Mouse (Mus musculus): ENCODE results near the gene Cbln1.

Cbln1 gene

DNA sequence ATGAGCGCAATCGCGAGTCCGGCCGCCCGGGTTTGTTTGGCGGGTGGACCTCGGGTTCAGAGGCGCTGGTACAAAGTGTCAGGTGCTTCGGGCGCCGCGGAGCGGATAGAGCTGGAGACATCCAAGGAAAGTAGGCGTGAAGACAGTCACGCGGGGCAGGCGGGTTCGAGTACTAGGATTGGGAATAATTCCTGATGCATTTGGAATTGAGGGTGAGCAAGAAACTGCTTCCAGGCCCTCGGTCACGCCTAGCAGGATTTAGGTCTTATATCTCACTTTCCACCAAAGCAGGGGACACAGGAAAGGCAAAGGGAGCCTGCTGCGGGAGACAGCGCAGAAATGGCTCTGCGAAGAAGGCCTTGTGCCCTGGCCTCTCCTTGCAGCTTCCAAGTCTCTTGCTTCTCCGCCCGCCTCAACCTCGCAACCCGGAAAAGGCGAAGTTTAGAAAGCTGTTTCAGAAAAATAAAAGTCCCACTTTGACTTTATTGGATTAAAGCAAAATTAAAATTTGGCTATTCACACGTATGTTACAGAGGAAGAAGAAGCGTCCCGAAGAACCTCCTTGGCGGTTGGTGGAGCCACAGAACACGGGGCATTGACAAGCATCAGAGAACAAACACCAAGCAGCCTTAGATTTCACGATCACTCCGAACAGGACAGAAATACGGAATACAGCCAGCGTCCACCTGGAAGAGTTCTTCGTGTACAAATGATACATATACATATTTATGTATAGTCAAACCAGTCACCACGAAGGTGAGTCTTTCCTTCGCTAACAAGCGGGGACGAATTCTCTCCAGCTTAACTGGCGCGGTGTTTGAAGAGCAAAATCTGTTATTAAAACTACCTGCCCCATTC, 3.2 kb downstream of the Cbln1 start:
- peak; percentile 8 for DNase-seq

DNA sequence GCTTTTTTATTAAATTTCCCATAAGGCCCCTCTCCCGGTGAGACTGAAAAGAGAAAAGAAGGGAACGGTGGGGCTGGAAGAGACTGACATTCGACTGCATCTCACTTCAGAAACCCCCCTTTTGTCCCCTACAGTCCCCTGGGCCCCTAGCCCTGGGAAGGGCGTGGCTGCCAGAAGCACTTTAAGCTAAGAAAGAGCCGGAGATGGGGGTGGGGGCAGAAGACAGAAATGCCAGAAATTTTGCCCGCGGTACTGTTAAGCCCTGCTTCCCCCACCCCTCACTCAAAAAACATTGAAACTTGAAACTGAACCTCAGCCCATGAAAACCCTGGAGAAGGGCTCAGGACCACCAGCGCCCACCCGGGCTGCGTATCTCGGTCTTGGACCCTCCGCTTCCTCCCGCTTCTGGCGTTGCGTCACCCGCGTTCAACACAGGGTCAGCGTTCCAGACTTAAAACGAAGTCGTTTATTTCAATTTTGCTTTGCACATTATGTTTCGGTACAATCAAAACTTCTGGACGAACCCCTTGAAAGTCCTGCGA, 3.9 kb downstream of the Cbln1 start:
- DNase-seq, result no peak

DNA sequence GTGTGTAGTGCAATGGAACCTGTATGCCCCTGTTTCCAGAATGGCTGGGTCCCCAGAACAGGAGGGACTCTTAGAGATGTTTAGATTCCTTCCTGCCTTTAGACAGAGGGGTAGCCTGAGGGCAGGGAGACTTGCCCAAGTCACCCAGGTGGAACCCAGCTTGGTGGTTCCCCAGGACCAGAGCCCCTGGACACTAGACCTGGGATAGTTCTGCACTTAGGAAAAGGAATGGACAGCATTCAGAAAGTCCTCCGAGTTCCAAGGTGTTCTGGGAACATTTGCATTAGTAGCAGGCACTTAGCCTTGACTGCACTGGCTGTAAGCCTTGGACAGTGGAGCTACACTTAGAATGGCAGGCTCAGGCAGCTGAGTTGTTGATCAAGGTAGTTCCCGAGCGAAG, 4.5 kb downstream of the Cbln1 start:
- no peak for DNase-seq

DNA sequence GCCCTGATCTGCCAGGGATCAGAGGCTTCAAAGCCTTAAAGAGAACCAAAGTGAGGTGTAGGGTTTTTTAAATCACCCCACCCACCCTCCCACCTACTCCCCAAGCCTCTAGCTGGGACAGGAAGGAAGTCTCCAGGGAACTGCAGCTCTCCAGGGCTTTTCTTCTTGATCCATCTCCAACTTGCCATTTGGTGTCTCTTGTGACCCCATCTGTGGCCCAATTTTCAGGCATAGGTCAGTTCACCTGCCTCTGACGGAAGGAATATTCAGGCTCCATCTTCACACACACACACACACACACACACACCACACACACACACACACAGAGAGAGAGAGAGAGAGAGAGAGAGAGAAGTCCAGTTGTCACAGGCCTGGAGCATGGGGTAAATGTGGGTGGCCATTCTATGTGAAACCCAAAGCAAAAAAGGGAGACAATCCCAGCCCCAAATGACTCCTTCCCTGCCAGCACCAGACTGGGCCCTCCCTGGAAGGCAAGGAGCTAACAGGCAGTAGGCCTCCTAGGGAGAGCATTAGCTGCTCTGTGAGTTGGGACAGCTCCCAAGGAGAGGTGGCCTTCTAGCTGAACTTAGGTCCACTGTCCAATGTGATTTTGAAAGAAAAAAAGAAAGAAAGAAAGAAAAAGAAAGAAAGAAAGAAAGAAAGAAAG, 5.3 kb downstream of the Cbln1 start:
- DNase-seq, result no peak

DNA sequence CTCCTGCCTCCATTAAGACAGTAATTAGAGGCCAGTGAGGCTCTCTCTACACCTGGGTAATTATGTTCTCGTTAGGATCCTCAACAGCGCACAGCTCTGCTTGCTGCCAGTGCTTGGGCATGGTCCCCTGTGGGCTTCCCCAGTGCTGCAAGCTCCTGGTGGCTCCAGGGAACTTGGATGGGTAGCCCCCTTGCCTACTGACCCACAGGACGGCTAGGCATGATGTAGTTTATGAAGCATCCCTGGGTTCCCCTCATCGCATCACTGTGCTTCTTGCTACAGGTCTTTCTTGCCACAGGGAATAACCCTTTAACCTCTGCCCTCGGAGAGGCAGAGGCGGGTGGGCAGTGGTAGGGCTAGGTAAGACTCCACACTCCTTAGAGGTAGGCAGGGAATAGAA, 6.1 kb downstream of the Cbln1 start:
- DNase-seq, result no peak

DNA sequence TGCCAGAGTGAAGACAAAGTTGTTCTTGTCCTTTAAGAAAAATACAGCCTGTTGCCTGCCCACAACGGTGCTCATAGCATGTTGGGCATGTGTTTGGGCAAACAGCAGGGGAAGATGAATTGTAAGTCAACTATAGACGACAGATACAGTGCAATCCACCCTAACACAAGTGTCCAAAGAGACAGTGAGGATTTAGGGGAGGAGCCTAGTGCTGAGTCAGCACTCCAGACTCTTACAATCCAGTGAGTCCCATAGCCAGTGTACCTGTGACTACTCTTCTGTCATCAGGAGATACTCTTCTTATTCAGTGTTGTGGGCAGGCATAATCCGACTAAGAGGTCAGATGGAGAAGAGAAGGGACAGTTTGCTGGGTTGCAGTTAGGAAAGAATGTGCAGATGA, 8.0 kb downstream of the Cbln1 start:
- DNase-seq, result no peak

DNA sequence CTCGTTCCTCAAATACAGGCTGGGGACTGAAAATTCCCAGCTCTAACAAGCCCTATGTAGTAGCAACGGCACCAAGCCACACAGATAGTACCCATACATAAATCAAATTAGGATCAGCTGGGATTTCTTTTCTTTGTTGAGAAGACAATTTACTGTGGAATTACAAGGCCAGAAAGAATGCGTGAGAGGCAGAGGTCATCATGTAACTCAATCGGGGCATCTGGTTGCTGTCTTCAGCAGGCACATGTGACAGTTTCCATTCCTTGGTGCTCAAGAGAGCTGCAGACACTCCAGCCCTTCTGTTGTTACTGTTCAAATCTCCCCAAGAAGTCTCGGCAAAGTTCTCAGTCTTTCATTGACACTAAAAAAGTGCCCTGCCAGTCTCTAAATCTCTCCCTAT, 10.6 kb downstream of the Cbln1 start:
- DNase-seq, result no peak

DNA sequence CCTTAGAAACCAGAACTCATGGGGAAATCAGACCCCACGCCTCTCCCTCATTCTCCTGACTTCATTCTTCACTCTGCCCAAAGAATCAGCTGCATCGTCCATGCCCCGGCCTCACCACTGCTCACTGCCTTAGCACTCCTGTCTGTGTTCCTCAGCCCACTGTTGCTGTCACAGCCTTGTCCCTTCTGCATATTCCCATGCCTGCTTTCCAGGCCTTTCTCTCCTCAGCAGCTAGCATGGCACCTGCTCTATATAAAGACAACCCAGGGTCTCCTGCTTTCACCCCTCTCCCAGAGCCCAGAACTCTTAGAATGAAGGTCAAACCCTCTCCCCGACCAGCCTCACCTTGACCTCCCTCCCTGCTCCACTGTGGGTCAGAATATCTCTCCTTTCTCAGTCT, 15.5 kb downstream of the Cbln1 start:
- no peak for DNase-seq

DNA sequence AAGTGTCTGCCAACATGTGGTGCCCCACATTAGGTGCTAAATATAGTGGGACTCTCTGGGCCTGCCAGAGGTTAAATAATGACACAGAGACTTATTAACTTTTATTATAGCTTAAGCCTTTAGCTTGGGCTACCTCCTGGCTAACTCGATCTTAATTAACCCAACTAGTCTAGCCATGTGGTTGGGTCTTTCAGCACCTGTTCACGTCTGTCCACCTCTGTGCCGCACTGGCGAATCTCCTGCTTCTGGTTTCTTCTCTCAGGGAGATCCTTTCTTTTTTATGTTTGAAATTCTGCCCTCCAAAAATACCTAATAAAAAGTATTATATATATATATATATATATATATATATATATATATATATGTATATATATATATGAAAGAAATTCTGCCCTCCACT, 19.6 kb downstream of the Cbln1 start:
- DNase-seq, result no peak

DNA sequence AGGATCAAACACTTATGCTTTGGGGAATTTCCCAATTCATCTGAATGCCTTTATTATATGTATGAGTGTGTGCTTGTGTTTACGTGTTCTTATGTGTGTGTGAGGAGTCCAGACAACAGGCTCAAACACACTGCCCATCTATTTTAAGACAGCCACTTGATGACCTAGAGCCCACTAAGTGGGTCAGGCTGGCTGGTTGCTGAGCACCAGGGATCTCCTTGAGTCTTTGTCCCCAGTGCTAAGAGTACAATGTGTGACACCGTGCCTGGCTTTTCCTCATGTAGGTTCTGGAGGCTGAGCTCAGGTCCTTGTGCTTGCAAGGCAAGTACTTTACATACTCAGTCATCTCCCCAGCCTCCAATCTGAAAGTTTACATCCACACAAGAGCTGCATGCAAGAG, 20.7 kb downstream of the Cbln1 start:
- DNase-seq, result no peak

DNA sequence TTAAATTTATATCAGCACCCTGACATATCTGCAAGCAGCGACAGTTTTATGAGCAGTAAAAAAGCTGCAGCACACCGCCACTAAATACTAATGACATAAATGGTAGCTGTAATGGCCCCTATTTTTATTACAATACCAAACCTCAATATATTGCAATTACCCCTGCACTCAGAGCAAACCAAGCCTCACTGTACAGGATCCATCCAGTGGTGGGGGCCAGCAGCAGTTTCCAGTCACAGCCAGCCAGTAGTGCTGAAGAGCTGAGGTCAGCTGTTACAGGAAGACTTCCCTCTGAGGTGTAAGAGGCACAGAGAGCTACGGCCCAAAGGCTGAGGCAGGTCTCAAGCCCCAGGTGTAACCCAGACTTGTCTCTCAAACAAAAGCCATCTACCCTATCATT, 37.8 kb downstream of the Cbln1 start:
- no peak for DNase-seq

DNA sequence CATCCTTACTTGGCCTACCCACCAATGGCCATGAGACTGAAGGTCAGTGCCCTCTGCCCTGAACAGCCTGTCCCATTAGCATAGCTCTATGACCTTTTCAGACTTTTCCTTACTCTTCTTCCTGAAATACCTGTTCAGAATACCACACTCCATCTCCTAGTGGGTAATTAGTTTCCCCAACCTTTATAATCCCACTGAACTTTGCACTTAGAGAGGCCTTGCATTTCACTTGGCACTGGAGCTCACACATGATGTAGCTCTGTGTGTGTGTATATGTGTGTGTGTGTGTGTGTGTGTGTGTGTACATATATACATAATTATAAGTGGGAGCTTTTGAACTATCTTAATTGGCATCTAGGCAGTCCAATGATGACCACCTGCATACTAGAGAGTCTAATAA, 45.2 kb downstream of the Cbln1 start:
- no peak for DNase-seq

DNA sequence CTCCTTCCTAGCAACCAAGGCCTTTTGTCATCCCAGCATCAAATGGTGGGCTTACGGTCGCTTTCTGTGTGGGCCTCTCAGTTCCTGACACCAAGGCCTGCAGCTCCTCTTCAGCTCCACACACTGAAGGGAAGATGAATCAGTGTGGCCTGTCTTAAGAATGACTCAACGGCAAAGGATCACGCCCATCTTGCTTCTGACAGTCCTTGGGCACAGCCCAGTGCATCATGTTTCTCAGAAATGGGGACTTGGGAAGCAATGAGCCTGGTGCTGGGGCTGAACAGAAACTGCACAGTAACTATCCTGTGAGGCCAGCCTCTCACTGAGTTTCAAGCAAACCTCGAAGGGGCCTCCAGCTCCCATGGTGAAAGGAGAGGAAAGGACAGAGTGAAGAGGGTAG, 47.7 kb downstream of the Cbln1 start:
- DNase-seq, result no peak

DNA sequence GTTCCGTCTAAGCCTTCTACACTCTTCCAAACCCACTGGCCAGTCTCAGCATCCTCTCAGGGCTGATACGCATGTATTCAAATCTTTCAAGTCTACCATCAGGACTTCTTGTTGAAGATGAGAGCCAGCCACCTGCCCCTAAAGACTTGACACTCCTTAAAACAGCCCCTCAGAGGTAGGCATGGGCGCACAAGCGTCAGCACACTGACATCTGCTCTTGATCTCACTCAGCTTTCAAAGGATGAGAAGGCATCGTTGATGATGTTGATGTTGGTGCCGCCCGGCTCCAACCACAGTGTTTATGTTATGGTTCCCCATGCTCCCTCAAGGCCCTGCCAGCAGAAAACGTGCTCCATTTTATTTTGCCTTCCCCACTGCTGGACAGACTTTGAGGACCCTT, 50.7 kb downstream of the Cbln1 start:
- no peak for DNase-seq
